Mouse (Mus musculus) neural tube, embryonic 11.5 days (tissue): ENCODE data around the gene Plscr3. TPM values are rescaled to one million over a fixed set of nuclear protein-coding genes. Genes with fewer than 3 reads are reported as not detected.

ENCODE experiments used
- ATAC-seq: fragments of 200-750 bp; cut with Nextera tagmentation; 2 replicates; pipeline ENCODE4 v1.8.0; 2017; ENCODE audit warnings: moderate number of reproducible peaks, mild to moderate bottlenecking, moderate TSS enrichment, moderate library complexity; ENCODE audit not compliant: insufficient read depth, low FRiP score, low TSS enrichment
- DNase-seq: peaks from one replicate; pipeline ENCODE4 v3.0.0-alpha.2; 2015; ENCODE audit warnings: low spot score
- H3K27ac ChIP-seq: fragments of 300-500 bp; sonication (generic); 2 replicates; pipeline ENCODE4 v1.5.1; 2014; ENCODE audit warnings: low read depth, mild to moderate bottlenecking, low read length
- H3K27me3 ChIP-seq: fragments of 300-500 bp; sonication (generic); 2 replicates; pipeline ENCODE4 v1.6.1; 2014; ENCODE audit warnings: mild to moderate bottlenecking, low read length, mixed read lengths; ENCODE audit not compliant: control insufficient read depth, insufficient read depth
- H3K36me3 ChIP-seq: fragments of 300-500 bp; sonication (generic); 2 replicates; pipeline ENCODE4 v1.6.1; 2014; ENCODE audit warnings: mild to moderate bottlenecking, low read length, moderate library complexity, mixed read lengths; ENCODE audit not compliant: control insufficient read depth, insufficient read depth
- H3K4me1 ChIP-seq: fragments of 300-500 bp; sonication (generic); 2 replicates; pipeline ENCODE4 v1.6.1; 2014; ENCODE audit warnings: low read length, mixed read lengths; ENCODE audit not compliant: control insufficient read depth, insufficient read depth
- H3K4me2 ChIP-seq: fragments of 300-500 bp; sonication (generic); 2 replicates; pipeline ENCODE4 v1.6.1; 2014; ENCODE audit warnings: low read depth, mild to moderate bottlenecking, moderate library complexity
- H3K4me3 ChIP-seq: fragments of 300-500 bp; sonication (generic); 2 replicates; pipeline ENCODE4 v1.5.1; 2014; ENCODE audit warnings: low read depth, low read length
- H3K9ac ChIP-seq: fragments of 300-500 bp; sonication (generic); 2 replicates; pipeline ENCODE4 v1.6.1; 2014; ENCODE audit warnings: mild to moderate bottlenecking, low read length
- H3K9me3 ChIP-seq: fragments of 300-500 bp; sonication (generic); 2 replicates; pipeline ENCODE4 v1.6.1; 2016; ENCODE audit warnings: low read length; ENCODE audit not compliant: control insufficient read depth
- WGBS: fragments of 180-500 bp; shearing (Covaris S2); extraction: QIAGEN DNeasy Blood & Tissue Kit; methylation state at CpG from one replicate; pipeline ENCODE4 v1.1.7; 2014; 5-methylcytosine and 5-hydroxymethylcytosine counted together
- polyA plus RNA-seq: library from polyadenylated mRNA; unstranded; fragments of >200 nt; fragmentation: Nextera tagmentation; extraction: Ambion mirVana; gene quantifications from 2 replicates; pipeline ENCODE4 v1.2.1, GENCODE M21; 2014

Gene Plscr3
- polyA plus RNA-seq, 1 experiment from 2014 or later, result 75.4 TPM

- H3K9ac ChIP-seq, result no peak overlapping the region
- H3K27me3 ChIP-seq, result no peaks in the 10 kb centered on the region
- H3K4me3 ChIP-seq, result no peak overlapping the region
- no peaks in the 10 kb centered on the region for H3K36me3 ChIP-seq
- no peaks in the 10 kb centered on the region for H3K9me3 ChIP-seq
- WGBS, result 91% methylated on average over 8 of the region's 8 CpGs
- H3K27ac ChIP-seq, result no peak overlapping the region
- peaks cover 13% of the 10 kb centered on the region for H3K4me1 ChIP-seq
- ATAC-seq, result no peak
- no peak overlapping the region for H3K4me2 ChIP-seq
- DNase-seq, result no peak
These were observed 37.5 kb downstream of the Plscr3 start for GRCm38 (mm10) chr11:69883527-69884151.

- WGBS, result 85% methylated on average over 9 of the region's 9 CpGs
- no peaks in the 10 kb centered on the region for H3K36me3 ChIP-seq
- H3K27me3 ChIP-seq, result no peaks in the 10 kb centered on the region
- no peak for DNase-seq
- no peaks in the 10 kb centered on the region for H3K9me3 ChIP-seq
- no peak overlapping the region for H3K4me2 ChIP-seq
- no peak overlapping the region for H3K4me3 ChIP-seq
- no peak for ATAC-seq
- no peak overlapping the region for H3K27ac ChIP-seq
- H3K4me1 ChIP-seq, result peaks cover 13% of the 10 kb centered on the region
- no peak overlapping the region for H3K9ac ChIP-seq
These were observed 38.1 kb downstream of the Plscr3 start for GRCm38 (mm10) chr11:69884240-69884639.

- Histone ChIP-seq H3K4me3 (no peak overlapping the region), H3K27ac (no peak overlapping the region), H3K36me3 (no peaks in the 10 kb centered on the region), H3K9me3 (no peaks in the 10 kb centered on the region), H3K4me1 (peaks cover 10% of the 10 kb centered on the region), H3K4me2 (no peak overlapping the region), H3K9ac (no peak overlapping the region), H3K27me3 (no peaks in the 10 kb centered on the region)
- ATAC-seq, result no peak
- DNase-seq, result no peak
- WGBS, result 85% methylated on average over 8 of the region's 8 CpGs
These were observed 38.5 kb downstream of the Plscr3 start for GRCm38 (mm10) chr11:69884663-69885062.

- no peaks in the 10 kb centered on the region for H3K4me1 ChIP-seq
- no peak for DNase-seq
- no peak overlapping the region for H3K27ac ChIP-seq
- H3K4me3 ChIP-seq, result no peak overlapping the region
- no peak overlapping the region for H3K4me2 ChIP-seq
- no peaks in the 10 kb centered on the region for H3K27me3 ChIP-seq
- 79% methylated on average over 8 of the region's 8 CpGs for WGBS
- no peak for ATAC-seq
- no peak overlapping the region for H3K9ac ChIP-seq
- H3K36me3 ChIP-seq, result no peaks in the 10 kb centered on the region
- no peaks in the 10 kb centered on the region for H3K9me3 ChIP-seq
These were observed 40.9 kb downstream of the Plscr3 start for GRCm38 (mm10) chr11:69886907-69887635.

- DNase-seq (no peak), ATAC-seq (no peak)
- Histone ChIP-seq H3K4me2 (no peak overlapping the region), H3K27me3 (no peaks in the 10 kb centered on the region), H3K4me3 (no peak overlapping the region), H3K36me3 (no peaks in the 10 kb centered on the region), H3K27ac (no peak overlapping the region), H3K4me1 (no peaks in the 10 kb centered on the region), H3K9me3 (no peaks in the 10 kb centered on the region), H3K9ac (no peak overlapping the region)
- WGBS, result 82% methylated on average over 4 of the region's 4 CpGs
These were observed 45.3 kb downstream of the Plscr3 start for GRCm38 (mm10) chr11:69891482-69891881.

- 81% methylated on average over 5 of the region's 5 CpGs for WGBS
- ATAC-seq, result no peak
These were observed 48.5 kb downstream of the Plscr3 start for GRCm38 (mm10) chr11:69894671-69895070.

GRCm38 (mm10) chr11:69895291-69895690, 49.1 kb downstream of the Plscr3 start, which contains the start of gene Acap1:
TSS of gene Acap1 (minus strand) at chr11:69895539.
- Histone ChIP-seq H3K9me3 (no peaks in the 10 kb centered on the region), H3K36me3 (no peaks in the 10 kb centered on the region), H3K27ac (no peak within 1 kb of the TSS), H3K4me1 (no peaks in the 10 kb centered on the region), H3K4me3 (no peak within 1 kb of the TSS), H3K27me3 (no peaks in the 10 kb centered on the region), H3K9ac (no peak within 1 kb of the TSS), H3K4me2 (no peak within 1 kb of the TSS)
- DNase-seq, result no peak
- WGBS, result 61% methylated on average over 4 of the region's 4 CpGs
- no peak for ATAC-seq

More at GRCm38 (mm10) chr11:69894671-69895070, 48.5 kb downstream of the Plscr3 start:
- no peaks in the 10 kb centered on the region for H3K4me1 ChIP-seq
- no peaks in the 10 kb centered on the region for H3K27me3 ChIP-seq
- no peaks in the 10 kb centered on the region for H3K36me3 ChIP-seq
- H3K4me2 ChIP-seq, result no peak overlapping the region
- no peak overlapping the region for H3K27ac ChIP-seq
- H3K9me3 ChIP-seq, result no peaks in the 10 kb centered on the region
- no peak overlapping the region for H3K9ac ChIP-seq
- no peak for DNase-seq
- no peak overlapping the region for H3K4me3 ChIP-seq

GRCm38 (mm10) chr11:69899870-69900269, 53.7 kb downstream of the Plscr3 start:
- Histone ChIP-seq H3K9ac (peak overlapping the region; percentile 98), H3K36me3 (peaks cover 4% of the 10 kb centered on the region), H3K9me3 (no peaks in the 10 kb centered on the region), H3K4me3 (peak overlapping the region; percentile 96), H3K27me3 (no peaks in the 10 kb centered on the region), H3K27ac (no peak overlapping the region), H3K4me1 (peaks cover 10% of the 10 kb centered on the region), H3K4me2 (peak overlapping the region; percentile 98)
- 25% methylated on average over 4 of the region's 4 CpGs for WGBS
- ATAC-seq (no peak), DNase-seq (no peak)
